Mouse (Mus musculus): Measurements from ENCODE around the gene Pde4b. TPM values are rescaled to one million over a fixed set of nuclear protein-coding genes. Genes with fewer than 3 reads are reported as not detected.

Gene Pde4b
- polyA plus RNA-seq, 1 experiment from 2014 or later: 12.1 TPM

GRCm38 (mm10) chr4:102254466-102255294 lies 167.3 kb downstream of the Pde4b start:
- peaks cover 8% of the 10 kb centered on the region; the same call in 1 of the 2 replicates for H3K4me1 ChIP-seq
- H3K27ac ChIP-seq: peak overlapping the region; percentile 42
- no peak for ATAC-seq (ENCODE audit: insufficient read depth, low FRiP score, low read depth)
- H3K4me3 ChIP-seq (replicated peaks): peak overlapping the region; percentile 23
- H3K9ac ChIP-seq: no peak overlapping the region
- H3K9me3 ChIP-seq: no peaks in the 10 kb centered on the region
- 8% methylated on average over 15 of the region's 15 CpGs for WGBS
- peak overlapping the region; percentile 53 for H3K4me2 ChIP-seq
- no peaks in the 10 kb centered on the region for H3K27me3 ChIP-seq (replicated peaks)
- no peaks in the 10 kb centered on the region for H3K36me3 ChIP-seq

DNA sequence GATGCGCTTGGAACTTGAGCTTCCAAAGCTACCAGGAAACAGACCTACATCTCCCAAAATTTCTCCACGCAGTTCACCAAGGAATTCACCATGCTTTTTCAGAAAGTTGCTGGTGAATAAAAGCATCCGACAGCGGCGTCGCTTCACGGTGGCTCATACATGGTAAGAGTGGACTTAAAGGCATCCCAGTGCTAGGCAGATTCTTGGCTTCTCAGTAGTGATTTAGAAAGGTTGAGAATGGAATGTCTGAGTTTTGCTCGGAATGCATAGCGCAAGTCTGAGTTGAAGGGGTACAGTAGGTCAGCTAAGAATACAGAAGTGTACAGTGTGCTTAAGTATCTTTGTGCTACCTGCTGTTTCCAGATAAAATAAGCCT lies 167.9 kb downstream of the Pde4b start:
- WGBS: 38% methylated on average over 9 of the region's 9 CpGs
- Histone ChIP-seq H3K36me3 (no peaks in the 10 kb centered on the region), H3K4me2 (peak overlapping the region; percentile 53), H3K27me3 (replicated peaks) (no peaks in the 10 kb centered on the region), H3K4me3 (replicated peaks) (peak overlapping the region; percentile 23), H3K9me3 (no peaks in the 10 kb centered on the region), H3K4me1 (peaks cover 8% of the 10 kb centered on the region; the same call in 1 of the 2 replicates), H3K9ac (no peak overlapping the region), H3K27ac (peak overlapping the region; percentile 42; the same call in 1 of the 2 replicates)
- no peak for ATAC-seq (ENCODE audit: insufficient read depth, low FRiP score, low read depth)

- Histone ChIP-seq H3K4me2 (no peak overlapping the region), H3K9me3 (no peaks in the 10 kb centered on the region), H3K36me3 (no peaks in the 10 kb centered on the region), H3K4me3 (replicated peaks) (no peak overlapping the region), H3K27ac (no peak overlapping the region), H3K9ac (no peak overlapping the region), H3K27me3 (replicated peaks) (no peaks in the 10 kb centered on the region), H3K4me1 (peaks cover 8% of the 10 kb centered on the region; the same call in 1 of the 2 replicates)
- 72% methylated on average over 6 of the region's 6 CpGs for WGBS
- ATAC-seq (ENCODE audit: insufficient read depth, low FRiP score, low read depth): no peak
Observed at GRCm38 (mm10) chr4:102256170-102256960, 169.0 kb downstream of the Pde4b start.

DNA sequence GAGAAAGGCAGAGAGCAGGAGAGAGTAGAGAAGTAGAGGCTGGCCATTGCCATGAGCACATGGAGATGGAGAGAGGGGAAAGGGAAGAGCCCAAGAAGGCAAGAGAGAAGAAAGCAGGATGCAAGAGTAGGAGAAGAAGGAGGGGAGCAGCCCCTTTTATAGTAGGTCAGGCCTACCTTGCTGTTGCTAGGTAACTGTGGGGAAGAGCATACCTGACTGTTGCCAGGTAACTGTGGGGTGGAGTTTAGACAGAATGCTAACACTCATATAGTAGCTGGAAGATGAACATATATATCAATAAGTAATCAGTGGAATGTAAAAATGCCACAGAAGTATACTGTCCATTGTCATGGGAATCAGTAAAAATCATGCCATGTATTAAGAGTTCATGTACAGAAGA lies 172.9 kb downstream of the Pde4b start:
- Histone ChIP-seq H3K9me3 (no peaks in the 10 kb centered on the region), H3K4me1 (0 out of 2 replicates have a peak, but pooled peaks cover 1% of the 10 kb centered on the region), H3K27me3 (replicated peaks) (no peaks in the 10 kb centered on the region), H3K36me3 (no peaks in the 10 kb centered on the region), H3K4me3 (replicated peaks) (no peak overlapping the region), H3K27ac (no peak overlapping the region), H3K4me2 (no peak overlapping the region), H3K9ac (no peak overlapping the region)
- ATAC-seq (ENCODE audit: insufficient read depth, low FRiP score, low read depth): no peak

GRCm38 (mm10) chr4:102272313-102272712 lies 185.0 kb downstream of the Pde4b start:
- no peaks in the 10 kb centered on the region for H3K36me3 ChIP-seq
- 65% methylated on average over 3 of the region's 3 CpGs for WGBS
- no peak for ATAC-seq (ENCODE audit: insufficient read depth, low FRiP score, low read depth)

DNA sequence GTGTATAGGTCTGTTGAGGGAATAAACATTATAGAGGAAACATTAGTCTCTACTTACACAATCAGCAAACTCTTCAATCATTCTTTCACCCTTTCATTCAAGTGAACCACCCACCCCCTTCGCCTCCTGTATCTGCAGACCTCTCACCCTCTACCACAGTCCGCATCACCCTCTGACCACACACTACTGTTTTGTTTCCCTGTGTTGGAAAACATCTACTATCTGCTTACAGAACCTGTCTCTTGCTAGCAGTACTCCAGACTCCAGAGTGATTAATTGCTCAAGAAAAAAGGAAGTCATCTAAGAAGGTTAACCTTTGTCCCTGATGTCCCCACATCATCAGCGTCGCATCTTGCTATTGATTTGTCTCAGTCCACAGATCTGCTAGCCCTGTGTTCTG lies 185.4 kb downstream of the Pde4b start:
- 57% methylated on average over 4 of the region's 4 CpGs for WGBS
- no peaks in the 10 kb centered on the region for H3K27me3 ChIP-seq (replicated peaks)
- no peak overlapping the region for H3K9ac ChIP-seq
- H3K27ac ChIP-seq: no peak overlapping the region
- no peak for ATAC-seq (ENCODE audit: insufficient read depth, low FRiP score, low read depth)
- no peak overlapping the region for H3K4me2 ChIP-seq
- H3K4me3 ChIP-seq (replicated peaks): no peak overlapping the region
- no peaks in the 10 kb centered on the region for H3K9me3 ChIP-seq
- H3K4me1 ChIP-seq: no peaks in the 10 kb centered on the region
- no peaks in the 10 kb centered on the region for H3K36me3 ChIP-seq

More at GRCm38 (mm10) chr4:102272313-102272712, 185.0 kb downstream of the Pde4b start:
- H3K27me3 ChIP-seq (replicated peaks): no peaks in the 10 kb centered on the region
- H3K4me3 ChIP-seq (replicated peaks): no peak overlapping the region
- H3K4me1 ChIP-seq: no peaks in the 10 kb centered on the region
- no peak overlapping the region for H3K27ac ChIP-seq
- H3K9me3 ChIP-seq: no peaks in the 10 kb centered on the region
- no peak overlapping the region for H3K4me2 ChIP-seq
- no peak overlapping the region for H3K9ac ChIP-seq

- no peaks in the 10 kb centered on the region for H3K27me3 ChIP-seq (replicated peaks)
- no peaks in the 10 kb centered on the region for H3K9me3 ChIP-seq
- no peaks in the 10 kb centered on the region for H3K4me1 ChIP-seq
- H3K27ac ChIP-seq: no peak overlapping the region
- H3K4me2 ChIP-seq: no peak overlapping the region
- ATAC-seq (ENCODE audit: insufficient read depth, low FRiP score, low read depth): no peak
- 65% methylated on average over 4 of the region's 4 CpGs for WGBS
- no peak overlapping the region for H3K4me3 ChIP-seq (replicated peaks)
- no peaks in the 10 kb centered on the region for H3K36me3 ChIP-seq
- no peak overlapping the region for H3K9ac ChIP-seq
Observed at GRCm38 (mm10) chr4:102275716-102276115, 188.4 kb downstream of the Pde4b start.

DNA sequence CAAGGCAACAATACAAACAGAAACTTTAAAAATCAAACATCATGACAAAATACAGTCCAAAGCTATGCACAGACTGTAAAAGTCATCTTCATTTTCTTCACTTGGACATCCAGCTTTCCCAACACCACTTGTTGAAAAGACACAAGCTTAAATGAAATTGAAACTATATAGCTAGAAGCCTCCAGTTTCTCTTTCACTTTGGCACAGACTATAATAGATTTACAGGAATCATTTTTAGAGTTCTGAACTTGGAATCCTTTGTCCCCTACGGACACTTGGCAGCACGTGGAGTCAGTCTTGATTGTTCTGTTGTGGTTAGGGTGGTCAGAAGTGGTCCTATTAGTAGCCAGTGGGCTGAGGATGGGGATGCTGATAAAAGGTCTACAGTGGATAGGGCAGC lies 191.6 kb downstream of the Pde4b start:
- no peak overlapping the region for H3K4me2 ChIP-seq
- H3K27ac ChIP-seq: no peak overlapping the region
- H3K36me3 ChIP-seq: no peaks in the 10 kb centered on the region
- H3K9me3 ChIP-seq: no peaks in the 10 kb centered on the region
- no peak for ATAC-seq (ENCODE audit: insufficient read depth, low FRiP score, low read depth)
- H3K9ac ChIP-seq: no peak overlapping the region
- 77% methylated on average over 2 of the region's 2 CpGs for WGBS
- no peak overlapping the region for H3K4me3 ChIP-seq (replicated peaks)
- H3K4me1 ChIP-seq: no peaks in the 10 kb centered on the region
- H3K27me3 ChIP-seq (replicated peaks): no peaks in the 10 kb centered on the region

DNA sequence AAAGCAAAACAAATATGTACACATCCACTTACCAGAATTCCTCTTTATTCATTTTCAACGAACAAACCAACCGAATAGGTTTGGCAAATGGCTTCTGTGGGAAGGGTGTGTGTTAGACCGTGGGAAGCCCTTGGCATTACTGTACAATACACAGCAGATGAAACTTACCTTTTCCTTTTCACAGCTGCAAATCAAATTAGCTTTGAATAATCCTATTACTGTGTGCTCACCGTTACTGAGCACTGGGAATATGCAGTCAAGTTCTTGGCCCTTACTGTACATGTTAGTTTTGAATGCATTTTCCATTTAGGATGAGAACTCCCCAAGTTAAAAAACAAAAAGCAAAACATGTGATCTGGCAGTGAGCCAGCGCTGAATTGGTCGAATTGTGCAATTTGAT lies 199.8 kb downstream of the Pde4b start:
- Histone ChIP-seq H3K4me1 (no peaks in the 10 kb centered on the region), H3K9me3 (no peaks in the 10 kb centered on the region), H3K4me3 (replicated peaks) (no peak overlapping the region), H3K27me3 (replicated peaks) (no peaks in the 10 kb centered on the region), H3K9ac (no peak overlapping the region), H3K27ac (no peak overlapping the region), H3K36me3 (no peaks in the 10 kb centered on the region), H3K4me2 (no peak overlapping the region)
- no peak for ATAC-seq (ENCODE audit: insufficient read depth, low FRiP score, low read depth)
- 70% methylated on average over 6 of the region's 6 CpGs for WGBS

GRCm38 (mm10) chr4:102290052-102290734 lies 202.8 kb downstream of the Pde4b start:
- Histone ChIP-seq H3K27me3 (replicated peaks) (no peaks in the 10 kb centered on the region), H3K9ac (no peak overlapping the region), H3K36me3 (no peaks in the 10 kb centered on the region), H3K27ac (no peak overlapping the region), H3K4me1 (no peaks in the 10 kb centered on the region), H3K4me3 (replicated peaks) (no peak overlapping the region), H3K4me2 (no peak overlapping the region), H3K9me3 (no peaks in the 10 kb centered on the region)
- no peak for ATAC-seq (ENCODE audit: insufficient read depth, low FRiP score, low read depth)
- 61% methylated on average over 6 of the region's 6 CpGs for WGBS

GRCm38 (mm10) chr4:102297558-102297957 lies 210.2 kb downstream of the Pde4b start:
- Histone ChIP-seq H3K4me3 (replicated peaks) (no peak overlapping the region), H3K4me1 (no peaks in the 10 kb centered on the region), H3K9me3 (no peaks in the 10 kb centered on the region), H3K4me2 (no peak overlapping the region), H3K9ac (no peak overlapping the region), H3K27ac (no peak overlapping the region), H3K36me3 (no peaks in the 10 kb centered on the region), H3K27me3 (replicated peaks) (no peaks in the 10 kb centered on the region)
- no peak for ATAC-seq (ENCODE audit: insufficient read depth, low FRiP score, low read depth)

GRCm38 (mm10) chr4:102302568-102302967 lies 215.2 kb downstream of the Pde4b start:
- Histone ChIP-seq H3K4me2 (no peak overlapping the region), H3K27ac (no peak overlapping the region), H3K36me3 (no peaks in the 10 kb centered on the region), H3K9ac (no peak overlapping the region), H3K4me3 (replicated peaks) (no peak overlapping the region), H3K9me3 (no peaks in the 10 kb centered on the region), H3K27me3 (replicated peaks) (no peaks in the 10 kb centered on the region), H3K4me1 (no peaks in the 10 kb centered on the region)
- 73% methylated on average over 4 of the region's 4 CpGs for WGBS
- ATAC-seq (ENCODE audit: insufficient read depth, low FRiP score, low read depth): no peak
